Mouse (Mus musculus) neural tube, embryonic 14.5 days (tissue): ENCODE data around the gene Med18. TPM values are rescaled to one million over a fixed set of nuclear protein-coding genes. Genes with fewer than 3 reads are reported as not detected.

Experiments
- ATAC-seq: fragments of 200-750 bp; cut with Nextera tagmentation; 2 replicates; pipeline ENCODE4 v1.8.0; 2017; ENCODE audit warnings: low read depth, mild to moderate bottlenecking, moderate TSS enrichment, moderate library complexity
- H3K27ac ChIP-seq: fragments of 300-500 bp; sonication (generic); 2 replicates; pipeline ENCODE4 v1.5.1; 2014; ENCODE audit warnings: low read depth, mild to moderate bottlenecking, control low read depth, low read length, moderate library complexity, mixed read lengths
- H3K27me3 ChIP-seq: fragments of 300-500 bp; sonication (generic); 2 replicates; pipeline ENCODE4 v1.6.1; 2014; ENCODE audit warnings: low read length; ENCODE audit not compliant: control insufficient read depth, insufficient read depth
- H3K36me3 ChIP-seq: fragments of 300-500 bp; sonication (generic); 2 replicates; pipeline ENCODE4 v1.6.1; 2014; ENCODE audit warnings: low read length, mixed read lengths; ENCODE audit not compliant: control insufficient read depth, insufficient read depth
- H3K4me1 ChIP-seq: fragments of 300-500 bp; sonication (generic); 2 replicates; pipeline ENCODE4 v1.6.1; 2014; ENCODE audit warnings: low read length; ENCODE audit not compliant: control insufficient read depth, insufficient read depth
- H3K4me2 ChIP-seq: fragments of 300-500 bp; sonication (generic); 2 replicates; pipeline ENCODE4 v1.6.1; 2014; ENCODE audit warnings: mild to moderate bottlenecking, low read depth, low read length, control low read depth
- H3K4me3 ChIP-seq: fragments of 300-500 bp; sonication (generic); 2 replicates; pipeline ENCODE4 v1.5.1; 2014; ENCODE audit warnings: low read depth, low read length, control low read depth, mixed read lengths
- H3K9ac ChIP-seq: fragments of 300-500 bp; sonication (generic); replicated peaks from 2 replicates; pipeline ENCODE4 v1.6.1; 2014; ENCODE audit warnings: low read depth, mild to moderate bottlenecking, control low read depth, low read length, mixed read lengths
- H3K9me3 ChIP-seq: fragments of 300-500 bp; sonication (generic); 2 replicates; pipeline ENCODE4 v1.6.1; 2016; ENCODE audit warnings: low read length; ENCODE audit not compliant: control insufficient read depth
- WGBS: fragments of 180-500 bp; shearing (Covaris S2); extraction: QIAGEN DNeasy Blood & Tissue Kit; methylation state at CpG from one replicate; pipeline ENCODE4 v1.1.7; 2014; 5-methylcytosine and 5-hydroxymethylcytosine counted together
- polyA plus RNA-seq: library from polyadenylated mRNA; unstranded; fragments of >200 nt; fragmentation: Nextera tagmentation; extraction: Ambion mirVana; gene quantifications from 2 replicates; pipeline ENCODE4 v1.2.1, GENCODE M21; 2014

Gene Med18
- polyA plus RNA-seq = 12.3 and 13.2 TPM in 2 replicates

DNA sequence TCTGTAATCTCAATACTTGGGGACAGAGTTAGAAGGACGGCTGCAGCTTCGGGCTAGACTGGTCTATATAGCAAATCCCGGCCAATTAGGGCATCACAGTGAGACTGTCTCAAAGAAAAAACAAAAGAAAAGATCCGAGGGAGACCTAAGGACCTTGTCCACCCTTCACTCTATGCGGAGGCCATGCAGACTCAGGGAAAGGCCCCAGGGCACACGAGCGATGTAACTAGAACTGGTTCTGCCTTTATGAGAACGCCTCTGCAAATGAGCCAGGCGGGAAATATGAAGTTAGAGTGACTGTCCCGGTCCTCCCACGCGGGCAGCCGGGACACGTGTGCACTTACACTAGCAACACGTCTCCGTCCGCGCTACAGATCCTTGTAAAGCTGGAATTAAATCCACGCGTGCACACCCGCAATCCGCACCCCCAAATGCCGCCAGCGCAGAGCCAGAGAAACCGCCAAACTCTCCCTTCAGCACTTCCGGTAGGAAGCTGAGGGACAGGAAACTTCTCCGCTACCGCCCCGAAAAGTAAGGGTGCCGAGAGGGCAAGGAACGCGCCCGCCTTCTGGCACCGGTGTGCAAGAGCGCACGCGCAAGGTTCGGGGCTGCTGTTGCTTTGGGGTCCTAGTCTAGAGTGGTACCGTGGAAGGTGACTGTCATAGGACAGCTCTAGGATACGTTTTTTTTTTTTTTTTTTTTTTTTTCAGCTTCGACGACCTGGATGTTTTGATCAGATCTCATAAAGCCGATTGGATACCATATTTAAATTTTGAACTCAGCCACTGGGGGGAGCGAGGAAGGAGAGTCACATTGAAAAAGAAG, at the start of gene Med18:
TSS of gene Med18 (minus strand) at position 492 of the 825 bp plus-strand sequence.
- ATAC-seq = peak; percentile 95
- no peak within 1 kb of the TSS; the same call in 1 of the 2 replicates for H3K27ac ChIP-seq
- no peaks in the 10 kb centered on the region for H3K27me3 ChIP-seq
- H3K9ac ChIP-seq = peak within 1 kb of the TSS; percentile 69
- peaks cover 8% of the 10 kb centered on the region; the same call in 1 of the 2 replicates for H3K36me3 ChIP-seq
- H3K4me1 ChIP-seq = peaks cover 6% of the 10 kb centered on the region
- WGBS = under 1% methylated on average over 44 of the region's 44 CpGs
- H3K9me3 ChIP-seq = no peaks in the 10 kb centered on the region
- H3K4me3 ChIP-seq = peak within 1 kb of the TSS; percentile 69
- peak within 1 kb of the TSS; percentile 70 for H3K4me2 ChIP-seq

DNA sequence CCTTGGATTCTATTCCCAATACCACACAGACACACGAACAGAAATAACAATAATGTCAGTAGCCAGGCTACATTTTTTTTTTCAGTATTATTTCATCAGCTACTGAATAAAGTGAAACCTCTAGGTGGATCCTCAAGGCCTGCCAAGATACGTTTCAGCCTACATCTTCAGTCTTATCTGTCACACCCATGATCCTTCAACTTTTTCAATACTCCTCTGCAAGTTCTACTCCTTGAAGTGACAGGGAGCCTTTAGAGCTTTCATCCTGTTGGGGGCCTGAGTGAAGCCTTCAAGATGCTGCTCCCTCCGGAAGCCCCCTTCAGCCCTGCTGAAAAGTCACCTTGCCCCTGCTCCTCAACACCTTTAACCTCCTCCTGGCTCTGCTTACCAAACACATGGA, 48.4 kb upstream of the Med18 start:
- no peaks in the 10 kb centered on the region for H3K36me3 ChIP-seq

DNA sequence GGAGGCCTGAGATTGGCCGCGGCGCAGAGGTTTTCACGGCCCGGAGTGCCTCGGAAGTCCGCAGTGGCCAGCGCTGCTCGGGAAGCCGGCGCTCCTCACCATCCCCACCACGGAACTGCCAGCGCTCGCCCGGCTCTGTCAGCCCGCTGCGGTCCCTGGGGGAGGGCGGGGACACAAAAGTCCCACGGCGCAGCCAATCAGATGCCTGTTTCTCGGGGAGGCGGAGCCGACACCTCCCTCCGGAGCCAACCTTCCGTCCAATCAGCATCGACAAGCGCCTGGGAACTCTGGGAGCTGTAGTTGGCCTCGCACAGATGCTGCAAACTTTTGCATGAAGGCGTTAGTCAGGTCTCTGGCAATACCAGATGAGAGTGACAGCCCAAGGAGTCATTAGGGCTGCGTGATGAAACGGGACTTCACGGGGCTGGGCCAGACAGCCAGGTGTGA, 46.7 kb upstream of the Med18 start, which contains the start of gene Sesn2:
TSS of gene Sesn2 (minus strand) at position 150 of the 447 bp plus-strand sequence.
- Histone ChIP-seq H3K9ac (peak within 1 kb of the TSS; percentile 74), H3K9me3 (no peaks in the 10 kb centered on the region), H3K4me2 (peak within 1 kb of the TSS; percentile 85), H3K27me3 (no peaks in the 10 kb centered on the region; the same call in 1 of the 2 replicates), H3K36me3 (no peaks in the 10 kb centered on the region), H3K27ac (peak within 1 kb of the TSS; percentile 64; the same call in 1 of the 2 replicates), H3K4me1 (peaks cover 9% of the 10 kb centered on the region; the same call in 1 of the 2 replicates), H3K4me3 (peak within 1 kb of the TSS; percentile 83)
- peak; percentile 94 for ATAC-seq
- WGBS = 0% methylated on average over 32 of the region's 32 CpGs

More for the DNA sequence above, 48.4 kb upstream of the Med18 start:
- WGBS = 77% methylated on average over 3 of the region's 3 CpGs
- Histone ChIP-seq H3K4me2 (no peak overlapping the region), H3K27ac (no peak overlapping the region), H3K9me3 (no peaks in the 10 kb centered on the region), H3K4me1 (peaks cover 12% of the 10 kb centered on the region; the same call in 1 of the 2 replicates), H3K27me3 (no peaks in the 10 kb centered on the region; the same call in 1 of the 2 replicates), H3K4me3 (no peak overlapping the region), H3K9ac (no peak overlapping the region)
- ATAC-seq = no peak

DNA sequence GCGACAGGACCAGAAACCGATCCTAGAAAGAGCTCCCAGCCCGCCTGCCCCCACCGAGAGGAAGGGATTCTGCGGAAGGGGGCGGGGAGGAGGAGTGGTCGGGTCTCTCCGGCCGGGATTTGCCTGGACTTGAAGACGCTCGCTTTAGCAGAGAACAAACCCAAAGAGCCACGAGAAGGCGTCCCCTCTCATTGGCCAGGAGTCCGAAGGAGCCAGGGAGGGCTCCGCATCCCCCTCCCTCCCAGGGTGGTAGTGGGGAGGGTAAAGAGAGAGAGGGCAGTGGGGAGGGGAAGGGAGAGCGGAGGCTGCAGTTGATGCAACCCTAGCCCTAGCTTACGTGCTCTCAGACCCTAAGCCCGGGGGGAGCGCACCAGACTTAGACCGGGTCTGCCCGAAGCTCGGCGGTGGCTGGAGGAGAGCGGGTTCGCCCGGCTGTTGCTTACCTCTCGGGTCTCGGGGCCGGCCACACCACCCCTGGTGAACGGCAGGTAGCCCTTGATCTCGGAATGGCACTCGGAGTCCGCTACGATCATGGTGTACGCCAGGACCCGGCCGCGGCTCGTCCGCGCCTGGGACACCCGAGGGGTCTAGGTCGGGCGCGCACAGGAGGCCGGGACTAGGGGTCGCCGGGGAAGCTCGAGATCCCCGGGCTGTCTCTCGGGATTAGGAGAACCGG, 46.0 kb upstream of the Med18 start:
- Histone ChIP-seq H3K27ac (peak overlapping the region; percentile 64; the same call in 1 of the 2 replicates), H3K9ac (peak overlapping the region; percentile 74), H3K4me3 (peak overlapping the region; percentile 83), H3K27me3 (no peaks in the 10 kb centered on the region; the same call in 1 of the 2 replicates), H3K4me2 (peak overlapping the region; percentile 85), H3K4me1 (peaks cover 6% of the 10 kb centered on the region; the same call in 1 of the 2 replicates), H3K9me3 (no peaks in the 10 kb centered on the region), H3K36me3 (no peaks in the 10 kb centered on the region)
- WGBS = 1% methylated on average over 52 of the region's 52 CpGs
- ATAC-seq = peak; percentile 72

DNA sequence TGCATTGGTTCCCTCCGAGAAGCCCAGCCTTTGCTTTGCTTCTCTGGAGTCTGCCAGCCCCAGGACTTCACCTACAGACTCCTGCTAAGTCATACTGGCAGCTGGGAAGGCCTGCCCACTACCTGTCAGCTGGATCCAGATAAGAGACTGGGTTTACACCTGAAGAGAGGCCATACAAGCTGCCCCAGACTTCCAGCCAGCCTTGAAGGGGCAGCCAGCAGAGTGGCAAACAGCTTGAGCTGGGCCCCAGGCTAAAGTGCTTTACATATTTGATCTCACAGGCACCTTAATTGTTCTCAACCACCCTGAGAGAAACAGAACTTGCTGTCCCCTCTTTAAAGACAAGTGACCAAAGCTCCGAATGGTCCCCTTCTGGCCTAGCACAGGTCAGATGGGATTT, 43.5 kb upstream of the Med18 start:
- no peak for ATAC-seq
- 0 out of 2 replicates have a peak, but pooled peaks cover 4% of the 10 kb centered on the region for H3K4me1 ChIP-seq
- H3K27me3 ChIP-seq = no peaks in the 10 kb centered on the region
- H3K27ac ChIP-seq = no peak overlapping the region
- 55% methylated on average over 2 of the region's 2 CpGs for WGBS
- H3K9ac ChIP-seq = no peak overlapping the region
- H3K9me3 ChIP-seq = no peaks in the 10 kb centered on the region
- H3K4me3 ChIP-seq = no peak overlapping the region
- H3K36me3 ChIP-seq = no peaks in the 10 kb centered on the region
- no peak overlapping the region for H3K4me2 ChIP-seq

DNA sequence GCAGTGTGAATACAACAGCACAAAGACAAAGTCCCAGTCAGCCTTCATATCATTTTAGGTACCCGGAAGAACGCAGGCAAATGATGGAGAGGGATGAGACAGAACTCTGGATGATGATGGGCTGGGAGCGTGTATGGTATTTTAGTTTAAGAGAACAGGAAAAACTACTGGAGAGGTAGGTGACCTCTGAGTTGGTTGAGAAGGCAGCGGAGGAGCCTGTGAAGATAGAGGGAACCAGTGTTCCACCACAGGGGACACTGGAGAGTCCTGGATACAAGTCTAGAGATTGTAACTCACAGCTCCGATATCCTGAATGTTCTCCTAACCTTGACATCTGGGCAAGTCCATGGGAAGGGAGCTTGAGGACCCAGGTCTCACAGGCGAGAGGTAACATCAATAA, 42.5 kb upstream of the Med18 start:
- no peaks in the 10 kb centered on the region for H3K9me3 ChIP-seq
- no peaks in the 10 kb centered on the region for H3K27me3 ChIP-seq
- no peak overlapping the region for H3K4me2 ChIP-seq
- no peak for ATAC-seq
- 64% methylated on average over 6 of the region's 6 CpGs for WGBS
- 0 out of 2 replicates have a peak, but pooled peaks cover 4% of the 10 kb centered on the region for H3K4me1 ChIP-seq
- no peak overlapping the region for H3K9ac ChIP-seq
- no peak overlapping the region for H3K27ac ChIP-seq
- H3K4me3 ChIP-seq = no peak overlapping the region
- H3K36me3 ChIP-seq = no peaks in the 10 kb centered on the region

DNA sequence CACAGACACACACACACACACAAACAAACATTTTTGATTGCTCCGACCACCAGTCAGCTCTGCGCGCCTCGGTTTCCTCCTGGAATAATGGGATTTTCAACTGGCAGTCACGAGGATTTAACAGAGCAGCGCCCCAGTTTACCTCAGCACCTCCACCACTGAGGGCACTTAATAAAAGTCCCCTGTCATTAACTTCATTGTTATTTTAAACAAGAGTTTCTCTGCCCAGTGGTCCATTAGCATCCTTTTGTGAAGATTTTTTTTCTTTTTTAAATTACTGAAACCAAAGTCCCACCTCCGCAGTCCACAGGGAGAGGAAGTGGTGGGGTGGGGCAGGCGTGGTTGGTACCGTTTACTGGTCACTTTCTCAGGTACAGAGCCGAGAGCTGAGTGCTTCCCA, 42.1 kb upstream of the Med18 start:
- Histone ChIP-seq H3K4me3 (no peak overlapping the region), H3K36me3 (no peaks in the 10 kb centered on the region), H3K9ac (no peak overlapping the region), H3K4me1 (0 out of 2 replicates have a peak, but pooled peaks cover 4% of the 10 kb centered on the region), H3K9me3 (no peaks in the 10 kb centered on the region), H3K4me2 (no peak overlapping the region), H3K27me3 (no peaks in the 10 kb centered on the region), H3K27ac (no peak overlapping the region)
- ATAC-seq = no peak
- 22% methylated on average over 10 of the region's 10 CpGs for WGBS

DNA sequence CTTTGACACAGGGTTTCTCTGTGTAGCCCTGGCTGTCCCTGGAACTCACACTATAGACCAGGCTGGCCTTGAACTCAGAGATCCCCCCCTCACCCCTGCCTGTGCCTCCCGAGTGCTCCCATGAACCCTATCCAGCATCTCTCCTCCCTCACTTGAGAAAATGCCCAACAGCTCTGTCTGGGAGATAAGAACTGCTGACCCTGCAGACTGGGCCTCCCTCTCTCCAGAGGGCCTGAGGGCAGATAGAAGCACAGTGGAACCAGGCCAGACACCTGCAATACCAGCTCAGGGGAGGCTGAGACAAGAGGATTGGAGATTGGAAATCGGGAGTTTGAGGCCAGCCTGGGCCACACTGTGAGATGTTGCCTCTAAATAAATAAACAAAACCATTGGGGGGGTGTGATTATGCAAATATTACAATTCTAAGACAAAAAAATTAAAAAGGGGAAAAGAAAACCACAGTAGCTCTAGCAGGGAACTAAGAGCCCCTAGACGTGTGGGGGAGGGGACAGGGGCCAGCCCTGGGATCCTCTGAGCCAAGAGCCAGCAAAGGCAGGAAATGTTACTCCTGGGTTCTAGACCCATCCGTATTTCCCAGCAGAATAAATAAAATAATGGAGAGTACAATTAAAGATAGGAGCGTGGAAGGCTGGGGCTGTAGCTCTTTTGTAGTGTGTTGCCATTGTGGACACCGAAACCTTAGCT, 41.5 kb upstream of the Med18 start:
- WGBS = 57% methylated on average over 6 of the region's 6 CpGs
- ATAC-seq = no peak

More for the DNA sequence above, 41.5 kb upstream of the Med18 start:
- Histone ChIP-seq H3K27me3 (no peaks in the 10 kb centered on the region), H3K36me3 (no peaks in the 10 kb centered on the region), H3K4me3 (no peak overlapping the region), H3K27ac (no peak overlapping the region), H3K4me2 (no peak overlapping the region), H3K9ac (no peak overlapping the region), H3K4me1 (0 out of 2 replicates have a peak, but pooled peaks cover 4% of the 10 kb centered on the region), H3K9me3 (no peaks in the 10 kb centered on the region)
